Mouse (Mus musculus): ENCODE results near the gene Polr2a. TPM values are rescaled to one million over a fixed set of nuclear protein-coding genes. Genes with fewer than 3 reads are reported as not detected.

Gene Polr2a
- polyA plus RNA-seq, 1 experiment from 2014 or later: 14.0 TPM

GRCm38 (mm10) chr11:69800138-69800391, 41.6 kb upstream of the Polr2a start:
- WGBS: 29% methylated on average over 11 of the region's 11 CpGs
- Histone ChIP-seq H3K9me3 (ENCODE audit: control insufficient read depth) (no peaks in the 10 kb centered on the region), H3K27ac (ENCODE audit: low read depth, low read length) (no peak overlapping the region), H3K4me3 (ENCODE audit: low read depth, low read length) (no peak overlapping the region; the same call in 1 of the 2 replicates), H3K36me3 (ENCODE audit: control insufficient read depth, insufficient read depth) (no peaks in the 10 kb centered on the region), H3K9ac (ENCODE audit: low read depth, low read length) (no peak overlapping the region), H3K27me3 (replicated peaks; ENCODE audit: control insufficient read depth, insufficient read depth, low read length) (peaks cover 13% of the 10 kb centered on the region; the same call in 1 of the 2 replicates), H3K4me1 (replicated peaks; ENCODE audit: control insufficient read depth, insufficient read depth, low read length) (peaks cover 18% of the 10 kb centered on the region; the same call in 1 of the 2 replicates), H3K4me2 (replicated peaks; ENCODE audit: low read depth) (peak overlapping the region; percentile 90)
- no peak for ATAC-seq
- TF ChIP-seq CTCF (IDR thresholded peaks at IDR 0.05; ENCODE audit: low read depth): no peak

DNA sequence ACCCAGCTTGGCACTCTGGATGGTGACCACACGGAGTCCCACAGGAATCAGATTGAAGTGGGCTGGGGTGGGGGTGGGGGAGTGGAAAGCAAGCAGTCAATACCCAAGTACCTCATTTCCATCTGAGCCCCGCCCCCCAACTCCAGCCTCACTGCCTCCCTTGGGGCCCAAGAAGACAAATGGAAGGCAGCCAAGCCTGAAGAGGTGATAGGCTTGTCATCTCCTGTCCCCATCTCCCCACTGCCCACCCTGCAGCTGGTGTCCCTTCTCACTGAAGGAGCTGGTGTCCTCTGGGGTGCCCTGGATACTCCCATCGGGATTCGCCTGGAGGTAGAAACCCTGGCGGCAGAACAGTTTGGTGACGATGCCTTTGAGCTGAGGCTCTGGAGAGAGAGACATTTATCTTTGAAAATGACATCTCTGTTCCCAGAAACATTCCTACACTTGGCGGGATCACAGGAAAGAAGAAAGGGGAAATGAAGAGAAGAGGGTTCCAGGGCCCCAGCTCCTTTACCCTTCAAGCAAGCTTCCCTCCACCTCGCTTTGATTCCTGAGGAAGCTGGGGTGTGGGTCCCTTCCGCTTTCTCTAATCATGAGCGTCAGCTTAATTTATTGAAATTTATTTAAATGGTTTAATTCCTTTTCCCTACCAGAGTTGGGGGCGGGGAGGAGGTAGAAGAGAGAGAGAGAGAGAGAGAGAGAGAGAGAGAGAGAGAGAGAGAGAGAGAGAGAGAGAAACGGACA, 41.1 kb upstream of the Polr2a start:
- Histone ChIP-seq H3K27ac (ENCODE audit: low read depth, low read length) (no peak overlapping the region), H3K9ac (ENCODE audit: low read depth, low read length) (no peak overlapping the region)

DNA sequence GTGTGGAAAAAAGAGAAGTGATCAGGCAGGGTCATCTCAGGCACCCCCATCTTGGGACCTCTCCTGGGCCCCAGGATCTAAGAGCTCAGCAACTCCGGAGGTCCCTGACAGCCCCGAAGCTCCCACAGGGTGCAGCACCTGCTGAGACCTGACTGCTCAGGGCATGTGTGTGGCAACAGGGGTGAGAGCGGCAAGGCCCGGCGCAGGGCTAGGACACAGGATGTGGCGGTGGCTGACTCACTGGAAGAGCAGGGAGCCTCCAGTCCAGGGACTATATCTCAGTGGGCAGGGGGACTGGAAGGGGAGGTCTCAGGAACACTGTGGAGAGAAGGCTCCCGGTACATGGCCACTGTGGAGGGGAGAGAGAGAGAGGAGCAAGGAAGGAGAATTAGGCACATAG, 39.5 kb upstream of the Polr2a start:
- H3K27ac ChIP-seq (ENCODE audit: low read depth, low read length): no peak overlapping the region
- H3K9ac ChIP-seq (ENCODE audit: low read depth, low read length): no peak overlapping the region
- no peak overlapping the region for H3K4me3 ChIP-seq (ENCODE audit: low read depth, low read length)
- no peak for ATAC-seq
- WGBS: 88% methylated on average over 7 of the region's 7 CpGs
- H3K4me1 ChIP-seq (replicated peaks; ENCODE audit: control insufficient read depth, insufficient read depth, low read length): peaks cover 18% of the 10 kb centered on the region; the same call in 1 of the 2 replicates
- H3K36me3 ChIP-seq (ENCODE audit: control insufficient read depth, insufficient read depth): no peaks in the 10 kb centered on the region
- H3K27me3 ChIP-seq (replicated peaks; ENCODE audit: control insufficient read depth, insufficient read depth, low read length): peaks cover 13% of the 10 kb centered on the region; the same call in 1 of the 2 replicates
- H3K4me2 ChIP-seq (replicated peaks; ENCODE audit: low read depth): no peak overlapping the region
- H3K9me3 ChIP-seq (ENCODE audit: control insufficient read depth): no peaks in the 10 kb centered on the region
- no peak for TF ChIP-seq CTCF (IDR thresholded peaks at IDR 0.05; ENCODE audit: low read depth)

More for the DNA sequence above, 41.1 kb upstream of the Polr2a start:
- peak overlapping the region; percentile 90; the same call in 1 of the 2 replicates for H3K4me2 ChIP-seq (replicated peaks; ENCODE audit: low read depth)
- H3K4me1 ChIP-seq (replicated peaks; ENCODE audit: control insufficient read depth, insufficient read depth, low read length): peaks cover 18% of the 10 kb centered on the region; the same call in 1 of the 2 replicates
- WGBS: 48% methylated on average over 12 of the region's 12 CpGs
- ATAC-seq: no peak
- no peaks in the 10 kb centered on the region for H3K36me3 ChIP-seq (ENCODE audit: control insufficient read depth, insufficient read depth)
- H3K9me3 ChIP-seq (ENCODE audit: control insufficient read depth): no peaks in the 10 kb centered on the region
- no peak for TF ChIP-seq CTCF (IDR thresholded peaks at IDR 0.05; ENCODE audit: low read depth)
- H3K27me3 ChIP-seq (replicated peaks; ENCODE audit: control insufficient read depth, insufficient read depth, low read length): peaks cover 13% of the 10 kb centered on the region; the same call in 1 of the 2 replicates
- no peak overlapping the region for H3K4me3 ChIP-seq (ENCODE audit: low read depth, low read length)

- no peaks in the 10 kb centered on the region for H3K36me3 ChIP-seq (ENCODE audit: control insufficient read depth, insufficient read depth)
- no peak overlapping the region for H3K27ac ChIP-seq (ENCODE audit: low read depth, low read length)
- H3K27me3 ChIP-seq (replicated peaks; ENCODE audit: control insufficient read depth, insufficient read depth, low read length): peaks cover 7% of the 10 kb centered on the region; the same call in 1 of the 2 replicates
- WGBS: 7% methylated on average over 13 of the region's 13 CpGs
- H3K4me1 ChIP-seq (replicated peaks; ENCODE audit: control insufficient read depth, insufficient read depth, low read length): 0 out of 2 replicates have a peak, but pooled peaks cover 11% of the 10 kb centered on the region
- peak overlapping the region; percentile 97 for H3K4me2 ChIP-seq (replicated peaks; ENCODE audit: low read depth)
- no peak for ATAC-seq
- H3K9ac ChIP-seq (ENCODE audit: low read depth, low read length): peak overlapping the region; percentile 31; the same call in 1 of the 2 replicates
- no peak for TF ChIP-seq CTCF (IDR thresholded peaks at IDR 0.05; ENCODE audit: low read depth)
- peak overlapping the region; percentile 48 for H3K4me3 ChIP-seq (ENCODE audit: low read depth, low read length)
- H3K9me3 ChIP-seq (ENCODE audit: control insufficient read depth): no peaks in the 10 kb centered on the region
Observed at GRCm38 (mm10) chr11:69795983-69796435, 37.6 kb upstream of the Polr2a start.

DNA sequence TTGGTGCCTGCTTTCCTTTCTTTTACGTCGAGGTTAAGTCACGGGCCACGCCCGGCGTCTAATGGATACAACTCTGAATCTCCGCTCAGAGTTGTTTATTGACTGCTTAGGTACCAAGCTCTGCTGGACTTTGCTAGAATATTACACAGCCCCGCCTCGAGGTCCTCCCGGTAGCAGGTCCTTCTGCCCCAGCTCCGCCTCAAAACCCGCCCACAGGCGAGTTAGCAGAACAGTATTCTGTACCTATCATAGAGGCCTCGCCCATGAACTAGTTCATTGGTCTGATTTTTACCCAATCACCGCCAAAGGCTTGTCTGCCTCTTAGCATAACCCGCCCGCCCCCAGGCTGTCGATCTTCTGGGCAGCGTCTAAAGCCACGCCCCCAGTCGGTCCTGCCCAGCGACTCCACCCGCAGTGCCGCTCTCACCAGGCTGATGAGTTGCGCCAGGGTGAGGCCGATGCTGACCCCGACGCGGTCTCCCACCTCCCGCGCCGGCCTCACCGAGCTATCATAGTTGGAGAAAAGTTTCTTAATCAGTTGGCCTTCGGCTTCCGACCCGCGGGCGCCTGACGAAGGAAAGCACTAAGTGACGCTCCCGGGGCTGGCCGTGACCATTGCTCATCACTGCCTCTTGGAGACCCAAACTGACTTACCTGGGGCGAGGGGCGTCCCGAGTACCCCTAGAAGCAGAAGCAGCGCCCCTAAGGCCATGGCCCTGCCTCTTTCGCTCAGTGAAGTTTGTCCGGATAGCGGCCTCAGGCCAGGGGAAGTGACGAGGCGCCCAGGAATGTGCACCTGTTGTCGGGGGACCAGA, 36.9 kb upstream of the Polr2a start, which contains the start of gene Chrnb1:
Gene Chrnb1, minus strand, starts transcription at position 776 of the 815 bp plus-strand sequence.
- 1% methylated on average over 51 of the region's 52 CpGs for WGBS
- Histone ChIP-seq H3K27me3 (replicated peaks; ENCODE audit: control insufficient read depth, insufficient read depth, low read length) (peaks cover 3% of the 10 kb centered on the region; the same call in 1 of the 2 replicates), H3K9me3 (ENCODE audit: control insufficient read depth) (no peaks in the 10 kb centered on the region), H3K4me3 (ENCODE audit: low read depth, low read length) (peak within 1 kb of the TSS; percentile 48), H3K9ac (ENCODE audit: low read depth, low read length) (peak within 1 kb of the TSS; percentile 31), H3K27ac (ENCODE audit: low read depth, low read length) (no peak within 1 kb of the TSS), H3K4me1 (replicated peaks; ENCODE audit: control insufficient read depth, insufficient read depth, low read length) (0 out of 2 replicates have a peak, but pooled peaks cover 5% of the 10 kb centered on the region), H3K4me2 (replicated peaks; ENCODE audit: low read depth) (peak within 1 kb of the TSS; percentile 97), H3K36me3 (ENCODE audit: control insufficient read depth, insufficient read depth) (no peaks in the 10 kb centered on the region)
- ATAC-seq: peak; percentile 98
- peak; percentile 30 for TF ChIP-seq CTCF (IDR thresholded peaks at IDR 0.05; ENCODE audit: low read depth)

- Histone ChIP-seq H3K9me3 (ENCODE audit: control insufficient read depth) (no peaks in the 10 kb centered on the region), H3K9ac (ENCODE audit: low read depth, low read length) (no peak overlapping the region), H3K4me2 (replicated peaks; ENCODE audit: low read depth) (no peak overlapping the region), H3K36me3 (ENCODE audit: control insufficient read depth, insufficient read depth) (no peaks in the 10 kb centered on the region), H3K4me3 (ENCODE audit: low read depth, low read length) (no peak overlapping the region), H3K27me3 (replicated peaks; ENCODE audit: control insufficient read depth, insufficient read depth, low read length) (no peaks in the 10 kb centered on the region; the same call in 1 of the 2 replicates), H3K27ac (ENCODE audit: low read depth, low read length) (no peak overlapping the region), H3K4me1 (replicated peaks; ENCODE audit: control insufficient read depth, insufficient read depth, low read length) (0 out of 2 replicates have a peak, but pooled peaks cover 5% of the 10 kb centered on the region)
- ATAC-seq: no peak
- 74% methylated on average over 5 of the region's 5 CpGs for WGBS
- TF ChIP-seq CTCF (IDR thresholded peaks at IDR 0.05; ENCODE audit: low read depth): no peak
Observed at GRCm38 (mm10) chr11:69793429-69793828, 35.0 kb upstream of the Polr2a start.

All from intestine, postnatal 0 days (tissue).